Mouse (Mus musculus) forebrain, embryonic 13.5 days (tissue): ENCODE measurements around the gene Hnrnpl. TPM values are rescaled to one million over a fixed set of nuclear protein-coding genes. Genes with fewer than 3 reads are reported as not detected.
A peak's percentile ranks its signal among the peaks of the same experiment; 100 is the strongest.

Experiments used
- ATAC-seq: fragments of 200-750 bp; cut with Nextera tagmentation; 2 replicates; pipeline ENCODE4 v1.8.0; 2017
- H3K27ac ChIP-seq: fragments of 300-500 bp; sonication (generic); 2 replicates; pipeline ENCODE4 v1.5.1; 2015; ENCODE audit warnings: inconsistent platforms, mild to moderate bottlenecking, moderate library complexity
- H3K27me3 ChIP-seq: fragments of 300-500 bp; sonication (generic); 2 replicates; pipeline ENCODE4 v1.6.1; 2015; ENCODE audit warnings: mild to moderate bottlenecking, inconsistent platforms
- H3K36me3 ChIP-seq: fragments of 300-500 bp; sonication (generic); 2 replicates; pipeline ENCODE4 v1.6.1; 2015; ENCODE audit warnings: mild to moderate bottlenecking, inconsistent platforms; ENCODE audit not compliant: poor library complexity, severe bottlenecking
- H3K4me1 ChIP-seq: fragments of 300-500 bp; sonication (generic); 2 replicates; pipeline ENCODE4 v1.6.1; 2015; ENCODE audit warnings: inconsistent platforms
- H3K4me2 ChIP-seq: fragments of 300-500 bp; sonication (generic); 2 replicates; pipeline ENCODE4 v1.6.1; 2015; ENCODE audit warnings: inconsistent platforms, mild to moderate bottlenecking, moderate library complexity
- H3K4me3 ChIP-seq: fragments of 300-500 bp; sonication (generic); 2 replicates; pipeline ENCODE4 v1.5.1; 2015; ENCODE audit warnings: mild to moderate bottlenecking, inconsistent platforms
- H3K9ac ChIP-seq: fragments of 300-500 bp; sonication (generic); 2 replicates; pipeline ENCODE4 v1.6.1; 2015; ENCODE audit warnings: mild to moderate bottlenecking, inconsistent platforms
- H3K9me3 ChIP-seq: fragments of 300-500 bp; sonication (generic); replicated peaks from 2 replicates; pipeline ENCODE4 v1.6.1; 2016; ENCODE audit warnings: inconsistent platforms
- WGBS: fragments of 180-500 bp; shearing (Covaris S2); methylation state at CpG from one replicate; pipeline ENCODE4 v1.1.7; 2015; 5-methylcytosine and 5-hydroxymethylcytosine counted together
- polyA plus RNA-seq: library from polyadenylated mRNA; unstranded; fragments of >200 nt; fragmentation: Nextera tagmentation; extraction: Ambion mirVana; gene quantifications from 2 replicates; pipeline ENCODE4 v1.2.1, GENCODE M21; 2015

Gene Hnrnpl
- polyA plus RNA-seq, 1 experiment from 2014 or later: 282 TPM

DNA sequence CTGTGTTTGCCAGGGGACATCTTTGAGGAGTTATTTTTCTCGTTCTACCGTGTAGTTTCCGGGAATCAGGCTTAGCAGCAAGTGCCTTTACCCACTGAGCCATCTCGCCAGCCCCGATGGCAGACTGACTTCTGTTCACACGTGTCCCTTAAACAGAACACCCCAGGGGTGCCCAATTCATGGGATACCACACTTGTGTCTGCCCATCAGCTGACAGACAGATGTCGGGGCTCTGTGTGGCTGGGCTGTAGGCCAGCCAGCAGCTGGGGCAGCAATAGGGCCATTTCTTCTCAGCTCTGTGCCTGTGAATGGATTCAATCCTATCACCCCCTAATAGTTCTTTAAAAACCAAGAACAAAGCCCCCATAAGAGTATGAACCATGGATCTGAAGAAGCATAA, 33.2 kb upstream of the Hnrnpl start:
- Histone ChIP-seq H3K9ac (no peak overlapping the region), H3K27me3 (no peaks in the 10 kb centered on the region), H3K4me1 (peaks cover 5% of the 10 kb centered on the region)

DNA sequence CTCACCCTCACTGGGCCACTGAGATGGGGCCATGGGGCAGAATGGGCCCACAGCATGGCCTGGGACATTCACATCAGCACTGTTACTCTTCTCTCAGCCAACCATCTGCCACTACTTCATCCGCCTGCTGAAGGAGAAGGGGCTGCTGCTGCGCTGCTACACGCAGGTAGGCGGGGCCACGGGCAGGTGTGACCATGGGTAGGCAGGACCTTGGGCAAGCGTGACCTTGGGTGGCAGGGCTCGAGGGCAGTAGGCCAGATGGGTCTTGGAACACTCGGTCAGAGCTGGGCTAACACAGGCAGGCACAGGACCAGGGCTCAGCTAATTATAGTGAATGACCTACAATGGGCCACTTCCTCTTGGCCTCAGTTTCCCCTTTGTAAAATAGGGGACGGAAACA, 29.5 kb upstream of the Hnrnpl start:
- Histone ChIP-seq H3K27ac (no peak overlapping the region), H3K9ac (no peak overlapping the region), H3K27me3 (no peaks in the 10 kb centered on the region), H3K4me2 (no peak overlapping the region), H3K4me1 (peaks cover 10% of the 10 kb centered on the region), H3K9me3 (no peaks in the 10 kb centered on the region), H3K4me3 (no peak overlapping the region), H3K36me3 (peaks cover 63% of the 10 kb centered on the region)
- 81% methylated on average over 9 of the region's 9 CpGs for WGBS
- no peak for ATAC-seq

More for the DNA sequence above, 33.2 kb upstream of the Hnrnpl start:
- WGBS: 81% methylated on average over 7 of the region's 7 CpGs
- no peak overlapping the region for H3K27ac ChIP-seq
- H3K36me3 ChIP-seq: peaks cover 60% of the 10 kb centered on the region
- no peak for ATAC-seq
- H3K4me3 ChIP-seq: no peak overlapping the region
- H3K4me2 ChIP-seq: no peak overlapping the region
- H3K9me3 ChIP-seq: no peaks in the 10 kb centered on the region

GRCm38 (mm10) chr7:28780067-28780658, 28.2 kb upstream of the Hnrnpl start:
- peak overlapping the region; percentile 65 for H3K27ac ChIP-seq
- peak; percentile 78 for ATAC-seq
- no peak overlapping the region for H3K4me3 ChIP-seq
- H3K9me3 ChIP-seq: no peaks in the 10 kb centered on the region
- H3K27me3 ChIP-seq: no peaks in the 10 kb centered on the region
- H3K36me3 ChIP-seq: peaks cover 61% of the 10 kb centered on the region
- peaks cover 8% of the 10 kb centered on the region for H3K4me1 ChIP-seq
- no peak overlapping the region for H3K4me2 ChIP-seq
- 45% methylated on average over 6 of the region's 6 CpGs for WGBS
- H3K9ac ChIP-seq: 0 out of 2 replicates have a peak overlapping the region, but pooled peaks have one; percentile 8

- H3K36me3 ChIP-seq: peaks cover 63% of the 10 kb centered on the region
- no peak for ATAC-seq
- no peaks in the 10 kb centered on the region for H3K9me3 ChIP-seq
- H3K27me3 ChIP-seq: no peaks in the 10 kb centered on the region
- peaks cover 6% of the 10 kb centered on the region for H3K4me1 ChIP-seq
- H3K4me2 ChIP-seq: no peak overlapping the region
- H3K9ac ChIP-seq: no peak overlapping the region
- H3K27ac ChIP-seq: 0 out of 2 replicates have a peak overlapping the region, but pooled peaks have one; percentile 65
- H3K4me3 ChIP-seq: no peak overlapping the region
- 84% methylated on average over 7 of the region's 7 CpGs for WGBS
Observed at GRCm38 (mm10) chr7:28780857-28781256, 27.5 kb upstream of the Hnrnpl start.

DNA sequence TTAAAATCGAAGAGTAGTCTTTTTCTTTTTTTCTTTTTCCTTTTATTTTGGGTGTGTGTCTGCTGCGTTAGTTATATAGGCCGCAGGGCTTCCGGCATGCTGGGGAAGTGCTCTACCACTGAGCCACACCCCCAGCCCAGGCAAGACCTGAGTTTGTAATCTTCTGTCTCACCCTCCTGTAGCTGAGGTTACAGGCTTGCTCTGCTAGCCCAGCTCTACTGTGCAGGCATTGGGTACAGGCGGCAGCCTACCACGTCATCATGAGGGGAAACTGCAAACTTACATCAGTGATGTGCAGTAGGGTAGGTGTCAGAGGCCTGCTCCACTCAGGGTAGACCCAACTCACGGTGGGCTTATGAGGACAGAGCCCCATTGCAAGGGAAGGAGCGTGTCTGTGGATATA, 27.1 kb upstream of the Hnrnpl start:
- Histone ChIP-seq H3K4me3 (no peak overlapping the region), H3K9me3 (no peaks in the 10 kb centered on the region), H3K4me1 (peaks cover 6% of the 10 kb centered on the region), H3K4me2 (no peak overlapping the region), H3K27me3 (no peaks in the 10 kb centered on the region), H3K36me3 (peaks cover 63% of the 10 kb centered on the region), H3K9ac (no peak overlapping the region), H3K27ac (no peak overlapping the region)
- no peak for ATAC-seq
- 90% methylated on average over 8 of the region's 8 CpGs for WGBS

DNA sequence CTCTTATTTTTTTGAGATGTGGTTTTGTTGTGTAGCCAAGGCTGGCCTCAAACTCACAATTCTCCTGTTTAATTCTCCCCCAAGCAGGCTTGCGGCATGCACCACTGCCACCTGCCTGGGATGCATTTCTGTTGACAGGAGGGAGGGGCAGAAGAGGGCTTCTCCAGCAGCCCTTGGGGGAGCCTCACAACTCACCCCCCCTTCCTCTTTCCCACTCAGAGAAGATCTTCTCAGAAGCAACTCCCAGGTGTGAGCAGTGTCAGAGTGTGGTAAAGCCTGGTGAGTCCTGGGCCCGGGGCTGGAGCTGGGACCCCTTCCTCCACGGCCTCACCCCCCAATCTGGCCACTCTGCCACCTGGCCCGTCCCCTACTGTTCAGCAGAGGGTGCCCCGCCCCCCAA, 23.2 kb upstream of the Hnrnpl start:
- no peaks in the 10 kb centered on the region for H3K9me3 ChIP-seq
- WGBS: 80% methylated on average over 5 of the region's 5 CpGs
- no peak overlapping the region for H3K4me3 ChIP-seq
- no peak overlapping the region for H3K27ac ChIP-seq
- no peaks in the 10 kb centered on the region for H3K27me3 ChIP-seq
- H3K4me1 ChIP-seq: peaks cover 5% of the 10 kb centered on the region
- no peak overlapping the region for H3K9ac ChIP-seq
- no peak overlapping the region for H3K4me2 ChIP-seq
- no peak for ATAC-seq
- H3K36me3 ChIP-seq: peaks cover 66% of the 10 kb centered on the region

GRCm38 (mm10) chr7:28787884-28788283, 20.5 kb upstream of the Hnrnpl start:
- Histone ChIP-seq H3K9me3 (no peaks in the 10 kb centered on the region), H3K4me2 (no peak overlapping the region), H3K4me1 (no peaks in the 10 kb centered on the region), H3K4me3 (no peak overlapping the region), H3K27me3 (no peaks in the 10 kb centered on the region), H3K36me3 (peaks cover 55% of the 10 kb centered on the region), H3K27ac (no peak overlapping the region), H3K9ac (no peak overlapping the region)
- no peak for ATAC-seq
- WGBS: 96% methylated on average over 9 of the region's 9 CpGs

DNA sequence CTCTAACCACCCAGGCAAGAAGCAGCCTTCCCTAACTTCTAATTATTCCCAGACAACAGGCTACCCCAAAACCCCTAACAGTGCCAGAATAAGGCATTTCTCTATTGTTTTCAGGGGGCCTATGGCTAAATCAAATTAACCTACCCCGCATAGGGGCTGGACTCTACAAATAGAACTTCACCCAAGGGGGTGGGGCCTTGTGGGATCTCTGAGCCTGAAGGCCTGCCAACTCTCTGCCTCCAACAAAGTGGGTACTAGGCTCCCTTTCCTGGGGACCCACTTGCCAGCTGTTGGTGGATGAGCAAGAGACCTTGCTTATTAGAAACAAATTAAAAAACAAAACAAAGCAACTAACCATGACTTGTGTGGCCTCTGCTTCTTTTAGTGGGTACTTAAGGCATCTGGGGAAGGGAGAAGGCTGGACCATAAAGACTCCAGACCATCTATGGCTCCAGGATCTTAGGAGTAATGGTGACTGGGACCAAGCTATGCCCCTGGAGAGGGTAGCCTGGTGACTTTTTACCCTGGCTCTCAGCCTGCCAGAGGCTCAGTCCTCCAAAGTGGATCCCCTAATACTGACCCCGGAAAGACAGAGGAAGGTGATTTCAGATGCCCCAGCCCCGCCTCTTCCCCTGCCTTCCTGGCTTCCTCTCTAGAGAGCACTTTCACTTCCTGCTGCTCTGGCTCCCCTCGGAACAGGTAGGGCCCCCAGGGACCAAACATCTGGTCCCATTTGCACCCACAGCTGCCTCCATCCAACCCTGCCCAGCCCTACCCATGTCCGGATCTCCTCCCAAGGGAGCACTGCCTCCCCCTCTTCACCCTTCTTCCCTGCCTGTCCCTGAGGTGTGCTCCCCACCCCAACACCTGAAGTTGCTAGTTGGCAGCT, 19.8 kb upstream of the Hnrnpl start, which contains the start of gene Rinl:
TSS of gene Rinl (plus strand) at position 663 of the 889 bp plus-strand sequence.
- H3K4me3 ChIP-seq: no peak within 1 kb of the TSS
- no peak within 1 kb of the TSS for H3K27ac ChIP-seq
- H3K9ac ChIP-seq: no peak within 1 kb of the TSS
- peaks cover 49% of the 10 kb centered on the region for H3K36me3 ChIP-seq
- no peaks in the 10 kb centered on the region for H3K27me3 ChIP-seq
- 89% methylated on average over 5 of the region's 5 CpGs for WGBS
- H3K4me2 ChIP-seq: no peak within 1 kb of the TSS
- H3K4me1 ChIP-seq: no peaks in the 10 kb centered on the region
- H3K9me3 ChIP-seq: no peaks in the 10 kb centered on the region
- no peak for ATAC-seq

GRCm38 (mm10) chr7:28789235-28789634, 19.1 kb upstream of the Hnrnpl start:
- ATAC-seq: no peak
- Histone ChIP-seq H3K9ac (no peak overlapping the region), H3K36me3 (peaks cover 44% of the 10 kb centered on the region), H3K27me3 (no peaks in the 10 kb centered on the region), H3K4me1 (no peaks in the 10 kb centered on the region), H3K27ac (no peak overlapping the region), H3K9me3 (no peaks in the 10 kb centered on the region), H3K4me2 (no peak overlapping the region), H3K4me3 (no peak overlapping the region)
- WGBS: 79% methylated on average over 3 of the region's 3 CpGs

- no peak overlapping the region for H3K4me3 ChIP-seq
- H3K4me2 ChIP-seq: no peak overlapping the region
- no peak overlapping the region for H3K9ac ChIP-seq
- H3K27ac ChIP-seq: no peak overlapping the region
- H3K36me3 ChIP-seq: peaks cover 35% of the 10 kb centered on the region
- no peaks in the 10 kb centered on the region for H3K4me1 ChIP-seq
- H3K27me3 ChIP-seq: no peaks in the 10 kb centered on the region; the same call in 1 of the 2 replicates
- no peaks in the 10 kb centered on the region for H3K9me3 ChIP-seq
- WGBS: 49% methylated on average over 8 of the region's 8 CpGs
- no peak for ATAC-seq
Observed at GRCm38 (mm10) chr7:28790066-28790806, 18.1 kb upstream of the Hnrnpl start.

GRCm38 (mm10) chr7:28791706-28792105, 16.6 kb upstream of the Hnrnpl start:
- Histone ChIP-seq H3K4me3 (no peak overlapping the region), H3K4me1 (0 out of 2 replicates have a peak, but pooled peaks cover 3% of the 10 kb centered on the region), H3K9me3 (no peaks in the 10 kb centered on the region), H3K4me2 (no peak overlapping the region), H3K27me3 (no peaks in the 10 kb centered on the region; the same call in 1 of the 2 replicates), H3K27ac (no peak overlapping the region), H3K36me3 (peaks cover 20% of the 10 kb centered on the region; the same call in 1 of the 2 replicates), H3K9ac (no peak overlapping the region)
- no peak for ATAC-seq
